Mouse (Mus musculus) heart, embryonic 12.5 days (tissue): Measurements from ENCODE around the gene Rprd1b. TPM values are rescaled to one million over a fixed set of nuclear protein-coding genes. Genes with fewer than 3 reads are reported as not detected.
A peak's percentile ranks its signal among the peaks of the same experiment; 100 is the strongest.

Experiments used
- ATAC-seq: fragments of 200-750 bp; cut with Nextera tagmentation; 2 replicates; pipeline ENCODE4 v1.8.0; 2017; ENCODE audit warnings: moderate TSS enrichment, moderate library complexity; ENCODE audit not compliant: insufficient number of reproducible peaks, low FRiP score
- H3K27ac ChIP-seq: fragments of 300-500 bp; sonication (generic); 2 replicates; pipeline ENCODE4 v1.5.1; 2016; ENCODE audit warnings: mild to moderate bottlenecking, moderate library complexity; ENCODE audit not compliant: poor library complexity, severe bottlenecking
- H3K27me3 ChIP-seq: fragments of 300-500 bp; sonication (generic); replicated peaks from 2 replicates; pipeline ENCODE4 v1.6.1; 2016; ENCODE audit warnings: mild to moderate bottlenecking, moderate library complexity
- H3K36me3 ChIP-seq: fragments of 300-500 bp; sonication (generic); 2 replicates; pipeline ENCODE4 v1.6.1; 2016; ENCODE audit warnings: mild to moderate bottlenecking, moderate library complexity
- H3K4me1 ChIP-seq: fragments of 300-500 bp; sonication (generic); replicated peaks from 2 replicates; pipeline ENCODE4 v1.6.1; 2016; ENCODE audit warnings: mild to moderate bottlenecking
- H3K4me2 ChIP-seq: fragments of 300-500 bp; sonication (generic); 2 replicates; pipeline ENCODE4 v1.6.1; 2016; ENCODE audit warnings: mild to moderate bottlenecking, moderate library complexity
- H3K4me3 ChIP-seq: fragments of 300-500 bp; sonication (generic); 2 replicates; pipeline ENCODE4 v1.5.1; 2016; ENCODE audit warnings: mild to moderate bottlenecking
- H3K9ac ChIP-seq: fragments of 300-500 bp; sonication (generic); 2 replicates; pipeline ENCODE4 v1.6.1; 2016; ENCODE audit warnings: mild to moderate bottlenecking, moderate library complexity
- H3K9me3 ChIP-seq: fragments of 300-500 bp; sonication (generic); replicated peaks from 2 replicates; pipeline ENCODE4 v1.6.1; 2016; ENCODE audit warnings: mild to moderate bottlenecking, moderate library complexity
- WGBS: fragments of 180-500 bp; shearing (Covaris S2); methylation state at CpG from one replicate; pipeline ENCODE4 v1.1.7; 2016; 5-methylcytosine and 5-hydroxymethylcytosine counted together
- polyA plus RNA-seq: library from polyadenylated mRNA; unstranded; fragments of >200 nt; fragmentation: Nextera tagmentation; extraction: Ambion mirVana; gene quantifications from 2 replicates; pipeline ENCODE4 v1.2.1, GENCODE M21; 2016

Rprd1b gene
- polyA plus RNA-seq, 1 experiment from 2014 or later, result 32.4 TPM

- WGBS, result 40% methylated on average over 6 of the region's 6 CpGs
- Histone ChIP-seq H3K4me2 (no peak overlapping the region), H3K4me1 (peaks cover 20% of the 10 kb centered on the region), H3K27me3 (no peaks in the 10 kb centered on the region), H3K9me3 (peaks cover 7% of the 10 kb centered on the region; the same call in 1 of the 2 replicates), H3K9ac (no peak overlapping the region), H3K4me3 (no peak overlapping the region), H3K27ac (0 out of 2 replicates have a peak overlapping the region, but pooled peaks have one; percentile 24), H3K36me3 (peaks cover 47% of the 10 kb centered on the region)
- ATAC-seq, result 0 out of 2 replicates have a peak, but pooled peaks have one; percentile 51
Observed at GRCm38 (mm10) chr2:158004620-158005019, 23.7 kb upstream of the Rprd1b start.

- H3K27me3 ChIP-seq, result no peaks in the 10 kb centered on the region
- H3K36me3 ChIP-seq, result peaks cover 55% of the 10 kb centered on the region
- ATAC-seq, result no peak
- no peak overlapping the region for H3K9ac ChIP-seq
- WGBS, result 91% methylated on average over 4 of the region's 4 CpGs
- peaks cover 23% of the 10 kb centered on the region for H3K4me1 ChIP-seq
- no peak overlapping the region for H3K4me3 ChIP-seq
- H3K9me3 ChIP-seq, result peaks cover 7% of the 10 kb centered on the region; the same call in 1 of the 2 replicates
- no peak overlapping the region for H3K27ac ChIP-seq
- no peak overlapping the region for H3K4me2 ChIP-seq
Observed at GRCm38 (mm10) chr2:158005641-158006040, 22.7 kb upstream of the Rprd1b start.

- Histone ChIP-seq H3K9ac (0 out of 2 replicates have a peak overlapping the region, but pooled peaks have one; percentile 13), H3K9me3 (peaks cover 3% of the 10 kb centered on the region; the same call in 1 of the 2 replicates), H3K36me3 (peaks cover 52% of the 10 kb centered on the region), H3K27me3 (no peaks in the 10 kb centered on the region), H3K4me3 (no peak overlapping the region), H3K4me1 (peaks cover 21% of the 10 kb centered on the region), H3K27ac (no peak overlapping the region; the same call in 1 of the 2 replicates), H3K4me2 (no peak overlapping the region)
- 71% methylated on average over 7 of the region's 7 CpGs for WGBS
- ATAC-seq, result no peak
Observed at GRCm38 (mm10) chr2:158009373-158009772, 18.9 kb upstream of the Rprd1b start.

- H3K27me3 ChIP-seq, result no peaks in the 10 kb centered on the region
- 86% methylated on average over 3 of the region's 3 CpGs for WGBS
- no peak overlapping the region for H3K9ac ChIP-seq
- H3K27ac ChIP-seq, result no peak overlapping the region
- H3K9me3 ChIP-seq, result no peaks in the 10 kb centered on the region
- H3K4me3 ChIP-seq, result no peak overlapping the region
- peaks cover 12% of the 10 kb centered on the region for H3K4me1 ChIP-seq
- H3K36me3 ChIP-seq, result peaks cover 25% of the 10 kb centered on the region
- H3K4me2 ChIP-seq, result no peak overlapping the region
- no peak for ATAC-seq
Observed at GRCm38 (mm10) chr2:158012608-158013007, 15.7 kb upstream of the Rprd1b start.

GRCm38 (mm10) chr2:158017330-158017729 lies 11.0 kb upstream of the Rprd1b start:
- WGBS, result 72% methylated on average over 4 of the region's 4 CpGs
- Histone ChIP-seq H3K27ac (no peak overlapping the region), H3K4me1 (no peaks in the 10 kb centered on the region), H3K9ac (no peak overlapping the region), H3K9me3 (no peaks in the 10 kb centered on the region), H3K4me2 (no peak overlapping the region), H3K27me3 (no peaks in the 10 kb centered on the region), H3K36me3 (no peaks in the 10 kb centered on the region), H3K4me3 (no peak overlapping the region)
- no peak for ATAC-seq

GRCm38 (mm10) chr2:158027855-158028353 lies 393 bp upstream of the Rprd1b start:
- Histone ChIP-seq H3K4me3 (peak overlapping the region; percentile 88), H3K9me3 (no peaks in the 10 kb centered on the region), H3K36me3 (peaks cover 3% of the 10 kb centered on the region; the same call in 1 of the 2 replicates), H3K4me2 (peak overlapping the region; percentile 85), H3K27ac (peak overlapping the region; percentile 95), H3K9ac (peak overlapping the region; percentile 98), H3K27me3 (no peaks in the 10 kb centered on the region), H3K4me1 (peaks cover 35% of the 10 kb centered on the region)
- 2% methylated on average over 16 of the region's 16 CpGs for WGBS
- ATAC-seq, result no peak

- no peaks in the 10 kb centered on the region for H3K27me3 ChIP-seq
- H3K9ac ChIP-seq, result peak overlapping the region; percentile 38; the same call in 1 of the 2 replicates
- ATAC-seq, result no peak
- peak overlapping the region; percentile 85 for H3K4me2 ChIP-seq
- H3K9me3 ChIP-seq, result no peaks in the 10 kb centered on the region
- peaks cover 38% of the 10 kb centered on the region for H3K4me1 ChIP-seq
- peak overlapping the region; percentile 88 for H3K4me3 ChIP-seq
- H3K36me3 ChIP-seq, result peaks cover 3% of the 10 kb centered on the region; the same call in 1 of the 2 replicates
- H3K27ac ChIP-seq, result no peak overlapping the region
- WGBS, result 80% methylated on average over 7 of the region's 7 CpGs
Observed at GRCm38 (mm10) chr2:158030007-158030406, 1.7 kb downstream of the Rprd1b start.

- WGBS, result 82% methylated on average over 2 of the region's 2 CpGs
Observed at GRCm38 (mm10) chr2:158035813-158036212, 7.5 kb downstream of the Rprd1b start.

GRCm38 (mm10) chr2:158036408-158036807 lies 8.1 kb downstream of the Rprd1b start:
- Histone ChIP-seq H3K36me3 (peaks cover 30% of the 10 kb centered on the region), H3K27ac (0 out of 2 replicates have a peak overlapping the region, but pooled peaks have one; percentile 33), H3K4me3 (no peak overlapping the region), H3K9me3 (no peaks in the 10 kb centered on the region), H3K27me3 (no peaks in the 10 kb centered on the region), H3K4me2 (0 out of 2 replicates have a peak overlapping the region, but pooled peaks have one; percentile 16), H3K4me1 (peaks cover 30% of the 10 kb centered on the region), H3K9ac (no peak overlapping the region; the same call in 1 of the 2 replicates)
- no peak for ATAC-seq
- 55% methylated on average over 6 of the region's 6 CpGs for WGBS

More at GRCm38 (mm10) chr2:158035813-158036212, 7.5 kb downstream of the Rprd1b start:
- Histone ChIP-seq H3K27ac (no peak overlapping the region), H3K4me1 (peaks cover 33% of the 10 kb centered on the region), H3K9ac (peak overlapping the region; percentile 36; the same call in 1 of the 2 replicates), H3K27me3 (no peaks in the 10 kb centered on the region), H3K9me3 (no peaks in the 10 kb centered on the region), H3K4me3 (no peak overlapping the region), H3K36me3 (peaks cover 26% of the 10 kb centered on the region), H3K4me2 (no peak overlapping the region)
- ATAC-seq, result no peak

GRCm38 (mm10) chr2:158036953-158037352 lies 8.7 kb downstream of the Rprd1b start:
- H3K27ac ChIP-seq, result no peak overlapping the region
- H3K4me1 ChIP-seq, result peaks cover 28% of the 10 kb centered on the region
- H3K4me2 ChIP-seq, result no peak overlapping the region
- 46% methylated on average over 7 of the region's 7 CpGs for WGBS
- H3K9ac ChIP-seq, result peak overlapping the region; percentile 43; the same call in 1 of the 2 replicates
- no peaks in the 10 kb centered on the region for H3K27me3 ChIP-seq
- ATAC-seq, result no peak
- no peak overlapping the region for H3K4me3 ChIP-seq
- H3K36me3 ChIP-seq, result peaks cover 34% of the 10 kb centered on the region
- H3K9me3 ChIP-seq, result no peaks in the 10 kb centered on the region

- Histone ChIP-seq H3K4me1 (peaks cover 25% of the 10 kb centered on the region), H3K9ac (no peak overlapping the region), H3K27ac (no peak overlapping the region), H3K4me2 (no peak overlapping the region), H3K4me3 (no peak overlapping the region), H3K36me3 (peaks cover 33% of the 10 kb centered on the region), H3K27me3 (no peaks in the 10 kb centered on the region), H3K9me3 (no peaks in the 10 kb centered on the region)
- WGBS, result 88% methylated on average over 1 of the region's 1 CpGs
- ATAC-seq, result no peak
Observed at GRCm38 (mm10) chr2:158037571-158037970, 9.3 kb downstream of the Rprd1b start.
